Mouse (Mus musculus) heart, postnatal 0 days (tissue): ENCODE measurements at regions not wholly inside any gene's neighbourhood (a gene's known extent, or its start where the extent isn't known, plus 50 kb on each side); places are given as distances from the start of the nearest gene placed in this dataset.

ENCODE experiments used
- ATAC-seq: fragments of 200-750 bp; cut with Nextera tagmentation; 2 replicates; pipeline ENCODE4 v1.8.0; 2017; ENCODE audit warnings: low read depth, moderate number of reproducible peaks, moderate library complexity; ENCODE audit not compliant: insufficient read depth
- DNase-seq: peaks from one replicate; pipeline ENCODE4 v3.0.0-alpha.2; 2016; ENCODE audit warnings: low spot score
- H3K27ac ChIP-seq: fragments of 300-500 bp; sonication (generic); 2 replicates; pipeline ENCODE4 v1.5.1; 2014; ENCODE audit warnings: low read depth, mild to moderate bottlenecking
- H3K27me3 ChIP-seq: fragments of 300-500 bp; sonication (generic); 2 replicates; pipeline ENCODE4 v1.6.1; 2014; ENCODE audit warnings: low read length, mixed read lengths; ENCODE audit not compliant: control insufficient read depth, insufficient read depth
- H3K36me3 ChIP-seq: fragments of 300-500 bp; sonication (generic); replicated peaks from 2 replicates; pipeline ENCODE4 v1.6.1; 2014; ENCODE audit warnings: low read length, mixed read lengths; ENCODE audit not compliant: control insufficient read depth, insufficient read depth
- H3K4me1 ChIP-seq: fragments of 300-500 bp; sonication (generic); 2 replicates; pipeline ENCODE4 v1.6.1; 2014; ENCODE audit warnings: antibody characterized with exemption; ENCODE audit not compliant: control insufficient read depth, insufficient read depth
- H3K4me2 ChIP-seq: fragments of 300-500 bp; sonication (generic); 2 replicates; pipeline ENCODE4 v1.6.1; 2014; ENCODE audit warnings: low read depth, mild to moderate bottlenecking, low read length, moderate library complexity
- H3K4me3 ChIP-seq: fragments of 300-500 bp; sonication (generic); 2 replicates; pipeline ENCODE4 v1.5.1; 2014; ENCODE audit warnings: low read depth, low read length
- H3K9ac ChIP-seq: fragments of 300-500 bp; sonication (generic); replicated peaks from 2 replicates; pipeline ENCODE4 v1.6.1; 2014; ENCODE audit warnings: low read depth, low read length, mixed read lengths
- H3K9me3 ChIP-seq: fragments of 300-500 bp; sonication (generic); replicated peaks from 2 replicates; pipeline ENCODE4 v1.6.1; 2016; ENCODE audit warnings: low read length; ENCODE audit not compliant: control insufficient read depth
- CTCF ChIP-seq: IDR thresholded peaks from 2 replicates; pipeline ENCODE4 v1.5.1; 2016; ENCODE audit warnings: antibody characterized with exemption, control low read depth, low read depth
- EP300 ChIP-seq: IDR thresholded peaks from 2 replicates; pipeline ENCODE4 v1.6.1; 2016; ENCODE audit warnings: antibody characterized with exemption, low read depth
- WGBS: fragments of 180-500 bp; shearing (Covaris S2); extraction: QIAGEN DNeasy Blood & Tissue Kit; methylation state at CpG from one replicate; pipeline ENCODE4 v1.1.7; 2014; 5-methylcytosine and 5-hydroxymethylcytosine counted together

GRCm38 (mm10) chr4:142492926-142493492 is 253.8 kb upstream of the Kazn start:
- Histone ChIP-seq H3K9ac (no peak overlapping the region), H3K4me1 (0 out of 2 replicates have a peak, but pooled peaks cover 7% of the 10 kb centered on the region), H3K27me3 (peaks cover 80% of the 10 kb centered on the region), H3K9me3 (no peaks in the 10 kb centered on the region), H3K36me3 (no peaks in the 10 kb centered on the region), H3K4me2 (no peak overlapping the region), H3K27ac (no peak overlapping the region), H3K4me3 (no peak overlapping the region)
- TF ChIP-seq CTCF: no peak
- DNase-seq: peak; percentile 79
- peak; percentile 87 for ATAC-seq
- WGBS: 23% methylated on average over 10 of the region's 10 CpGs

- Histone ChIP-seq H3K4me2 (no peak overlapping the region), H3K9me3 (no peaks in the 10 kb centered on the region), H3K27ac (no peak overlapping the region), H3K27me3 (peaks cover 32% of the 10 kb centered on the region), H3K9ac (no peak overlapping the region), H3K4me1 (no peaks in the 10 kb centered on the region), H3K36me3 (no peaks in the 10 kb centered on the region), H3K4me3 (no peak overlapping the region)
- ATAC-seq (no peak), DNase-seq (no peak)
- TF ChIP-seq CTCF: no peak
- TF ChIP-seq EP300: no peak
- 61% methylated on average over 4 of the region's 4 CpGs for WGBS
Observed at GRCm38 (mm10) chr4:142485784-142486423, 246.7 kb upstream of the Kazn start.

GRCm38 (mm10) chr4:142475632-142476031 is 236.4 kb upstream of the Kazn start:
- TF ChIP-seq EP300: no peak
- TF ChIP-seq CTCF: no peak
- Histone ChIP-seq H3K4me1 (no peaks in the 10 kb centered on the region), H3K27me3 (peaks cover 26% of the 10 kb centered on the region), H3K9ac (no peak overlapping the region), H3K4me2 (no peak overlapping the region), H3K4me3 (no peak overlapping the region), H3K9me3 (no peaks in the 10 kb centered on the region), H3K36me3 (no peaks in the 10 kb centered on the region), H3K27ac (no peak overlapping the region)
- no peak for ATAC-seq
- WGBS: 82% methylated on average over 10 of the region's 10 CpGs
- no peak for DNase-seq

- WGBS: 84% methylated on average over 7 of the region's 7 CpGs
- no peak for DNase-seq
Observed at GRCm38 (mm10) chr4:142474626-142475025, 235.4 kb upstream of the Kazn start.

GRCm38 (mm10) chr4:142474018-142474417 is 234.8 kb upstream of the Kazn start:
- WGBS: 40% methylated on average over 12 of the region's 12 CpGs
- no peak overlapping the region for H3K4me3 ChIP-seq
- H3K9ac ChIP-seq: no peak overlapping the region
- DNase-seq: no peak
- H3K4me1 ChIP-seq: no peaks in the 10 kb centered on the region
- H3K27me3 ChIP-seq: peaks cover 28% of the 10 kb centered on the region
- no peaks in the 10 kb centered on the region for H3K36me3 ChIP-seq
- TF ChIP-seq CTCF: no peak
- no peak for TF ChIP-seq EP300
- H3K4me2 ChIP-seq: no peak overlapping the region
- H3K27ac ChIP-seq: no peak overlapping the region
- H3K9me3 ChIP-seq: no peaks in the 10 kb centered on the region
- ATAC-seq: no peak

More at GRCm38 (mm10) chr4:142474626-142475025, 235.4 kb upstream of the Kazn start:
- H3K4me3 ChIP-seq: no peak overlapping the region
- no peak overlapping the region for H3K4me2 ChIP-seq
- no peaks in the 10 kb centered on the region for H3K4me1 ChIP-seq
- H3K27ac ChIP-seq: no peak overlapping the region
- no peak for ATAC-seq
- H3K27me3 ChIP-seq: peaks cover 28% of the 10 kb centered on the region
- TF ChIP-seq EP300 (no peak), CTCF (no peak)
- no peaks in the 10 kb centered on the region for H3K36me3 ChIP-seq
- H3K9me3 ChIP-seq: no peaks in the 10 kb centered on the region
- H3K9ac ChIP-seq: no peak overlapping the region

GRCm38 (mm10) chr4:142473284-142473683 is 234.1 kb upstream of the Kazn start:
- TF ChIP-seq CTCF (no peak), EP300 (no peak)
- no peak for DNase-seq
- no peak overlapping the region for H3K27ac ChIP-seq
- no peak overlapping the region for H3K9ac ChIP-seq
- no peaks in the 10 kb centered on the region for H3K9me3 ChIP-seq
- no peak overlapping the region for H3K4me3 ChIP-seq
- H3K4me2 ChIP-seq: no peak overlapping the region
- H3K27me3 ChIP-seq: peaks cover 28% of the 10 kb centered on the region
- 78% methylated on average over 8 of the region's 8 CpGs for WGBS
- H3K4me1 ChIP-seq: no peaks in the 10 kb centered on the region
- no peak for ATAC-seq
- no peaks in the 10 kb centered on the region for H3K36me3 ChIP-seq
